Mouse (Mus musculus) embryonic facial prominence, embryonic 15.5 days (tissue): ENCODE results near the gene Bean1. TPM values are rescaled to one million over a fixed set of nuclear protein-coding genes. Genes with fewer than 3 reads are reported as not detected.
"Not testable (repeated sequence)": the region's sequence is repeated elsewhere in the genome, so short reads cannot be mapped to it uniquely, and the experiment has no call there.

ENCODE experiments used
- ATAC-seq: fragments of 200-750 bp; cut with Nextera tagmentation; 2 replicates; pipeline ENCODE4 v1.8.0; 2017; ENCODE audit warnings: low read depth, moderate TSS enrichment; ENCODE audit not compliant: insufficient number of reproducible peaks, low FRiP score, low TSS enrichment
- H3K27ac ChIP-seq: fragments of 300-500 bp; sonication (generic); replicated peaks from 2 replicates; pipeline ENCODE4 v1.5.1; 2015; ENCODE audit warnings: mild to moderate bottlenecking, inconsistent platforms
- H3K27me3 ChIP-seq: fragments of 300-500 bp; sonication (generic); 2 replicates; pipeline ENCODE4 v1.6.1; 2015; ENCODE audit warnings: inconsistent platforms
- H3K36me3 ChIP-seq: fragments of 300-500 bp; sonication (generic); 2 replicates; pipeline ENCODE4 v1.6.1; 2015; ENCODE audit warnings: mild to moderate bottlenecking, inconsistent platforms
- H3K4me1 ChIP-seq: fragments of 300-500 bp; sonication (generic); 2 replicates; pipeline ENCODE4 v1.6.1; 2015; ENCODE audit warnings: inconsistent platforms
- H3K4me2 ChIP-seq: fragments of 300-500 bp; sonication (generic); replicated peaks from 2 replicates; pipeline ENCODE4 v1.6.1; 2015; ENCODE audit warnings: mild to moderate bottlenecking, inconsistent platforms
- H3K4me3 ChIP-seq: fragments of 300-500 bp; sonication (generic); replicated peaks from 2 replicates; pipeline ENCODE4 v1.5.1; 2015; ENCODE audit warnings: mild to moderate bottlenecking, inconsistent platforms
- H3K9ac ChIP-seq: fragments of 300-500 bp; sonication (generic); 2 replicates; pipeline ENCODE4 v1.6.1; 2015; ENCODE audit warnings: inconsistent platforms
- H3K9me3 ChIP-seq: fragments of 300-500 bp; sonication (generic); replicated peaks from 2 replicates; pipeline ENCODE4 v1.6.1; 2016; ENCODE audit warnings: inconsistent platforms
- WGBS: fragments of 180-500 bp; shearing (Covaris S2); methylation state at CpG from one replicate; pipeline ENCODE4 v1.1.7; 2015; 5-methylcytosine and 5-hydroxymethylcytosine counted together
- polyA plus RNA-seq: library from polyadenylated mRNA; unstranded; fragments of >200 nt; fragmentation: Nextera tagmentation; extraction: Ambion mirVana; gene quantifications from 2 replicates; pipeline ENCODE4 v1.2.1, GENCODE M21; 2015

Bean1 gene
- polyA plus RNA-seq, 1 experiment from 2014 or later = 2.4 TPM

GRCm38 (mm10) chr8:104247054-104247907 is 77.0 kb downstream of the Bean1 start:
- H3K27ac ChIP-seq = no peak overlapping the region
- H3K9me3 ChIP-seq = no peaks in the 10 kb centered on the region
- peak overlapping the region; percentile 97 for H3K4me3 ChIP-seq
- peak overlapping the region; percentile 78 for H3K4me2 ChIP-seq
- H3K36me3 ChIP-seq = 0 out of 2 replicates have a peak, but pooled peaks cover 7% of the 10 kb centered on the region
- peak overlapping the region; percentile 60; the same call in 1 of the 2 replicates for H3K9ac ChIP-seq
- no peak for ATAC-seq
- 67% methylated on average over 22 of the region's 22 CpGs for WGBS
- H3K4me1 ChIP-seq = peaks cover 28% of the 10 kb centered on the region
- no peaks in the 10 kb centered on the region for H3K27me3 ChIP-seq

- Histone ChIP-seq H3K4me3 (peak overlapping the region; percentile 97), H3K4me2 (peak overlapping the region; percentile 78), H3K4me1 (peaks cover 28% of the 10 kb centered on the region), H3K9ac (peak overlapping the region; percentile 60), H3K36me3 (0 out of 2 replicates have a peak, but pooled peaks cover 5% of the 10 kb centered on the region), H3K27me3 (no peaks in the 10 kb centered on the region), H3K27ac (peak overlapping the region; percentile 68; the same call in 1 of the 2 replicates), H3K9me3 (no peaks in the 10 kb centered on the region)
- WGBS = 1% methylated on average over 11 of the region's 11 CpGs
- no peak for ATAC-seq
Measured at GRCm38 (mm10) chr8:104247908-104248275, 77.7 kb downstream of the Bean1 start.

GRCm38 (mm10) chr8:104248276-104248675 is 78.0 kb downstream of the Bean1 start, which contains the start of gene Tk2:
Gene Tk2, minus strand, starts transcription at chr8:104248558.
- peak within 1 kb of the TSS; percentile 68 for H3K27ac ChIP-seq
- no peaks in the 10 kb centered on the region for H3K9me3 ChIP-seq
- peak within 1 kb of the TSS; percentile 60 for H3K9ac ChIP-seq
- WGBS = under 1% methylated on average over 28 of the region's 28 CpGs
- ATAC-seq = peak; percentile 87
- H3K27me3 ChIP-seq = no peaks in the 10 kb centered on the region
- 0 out of 2 replicates have a peak, but pooled peaks cover 5% of the 10 kb centered on the region for H3K36me3 ChIP-seq
- H3K4me3 ChIP-seq = peak within 1 kb of the TSS; percentile 97
- H3K4me1 ChIP-seq = peaks cover 28% of the 10 kb centered on the region
- H3K4me2 ChIP-seq = peak within 1 kb of the TSS; percentile 78

- Histone ChIP-seq H3K9me3 (no peaks in the 10 kb centered on the region), H3K27ac (no peak overlapping the region), H3K9ac (no peak overlapping the region), H3K27me3 (no peaks in the 10 kb centered on the region), H3K4me1 (peaks cover 28% of the 10 kb centered on the region), H3K4me3 (no peak overlapping the region), H3K36me3 (no peaks in the 10 kb centered on the region), H3K4me2 (no peak overlapping the region)
- 84% methylated on average over 7 of the region's 7 CpGs for WGBS
- no peak for ATAC-seq
Measured at GRCm38 (mm10) chr8:104249442-104249996, 79.3 kb downstream of the Bean1 start.

- no peaks in the 10 kb centered on the region for H3K9me3 ChIP-seq
- H3K4me1 ChIP-seq = peaks cover 28% of the 10 kb centered on the region
- no peaks in the 10 kb centered on the region for H3K36me3 ChIP-seq
- ATAC-seq = peak; percentile 74
- peak within 1 kb of the TSS; percentile 77 for H3K4me3 ChIP-seq
- H3K9ac ChIP-seq = peak within 1 kb of the TSS; percentile 65
- 4% methylated on average over 41 of the region's 41 CpGs for WGBS
- no peaks in the 10 kb centered on the region for H3K27me3 ChIP-seq
- peak within 1 kb of the TSS; percentile 80 for H3K4me2 ChIP-seq
- H3K27ac ChIP-seq = peak within 1 kb of the TSS; percentile 89
Measured at GRCm38 (mm10) chr8:104250439-104251367, 80.5 kb downstream of the Bean1 start, which contains the start of gene Cklf. Gene Cklf, plus strand, starts transcription at chr8:104250861.

- Histone ChIP-seq H3K27ac (peak overlapping the region; percentile 89), H3K36me3 (no peaks in the 10 kb centered on the region), H3K4me2 (peak overlapping the region; percentile 80), H3K4me1 (peaks cover 28% of the 10 kb centered on the region), H3K9me3 (no peaks in the 10 kb centered on the region), H3K27me3 (no peaks in the 10 kb centered on the region), H3K4me3 (peak overlapping the region; percentile 77), H3K9ac (peak overlapping the region; percentile 65)
- 0% methylated on average over 7 of the region's 7 CpGs for WGBS
- no peak for ATAC-seq
Measured at GRCm38 (mm10) chr8:104251461-104251860, 81.2 kb downstream of the Bean1 start.

GRCm38 (mm10) chr8:104253016-104253415 is 82.8 kb downstream of the Bean1 start:
- no peak for ATAC-seq
- H3K9me3 ChIP-seq = no peaks in the 10 kb centered on the region
- H3K4me1 ChIP-seq = peaks cover 15% of the 10 kb centered on the region; the same call in 1 of the 2 replicates
- H3K4me3 ChIP-seq = no peak overlapping the region
- H3K27ac ChIP-seq = no peak overlapping the region
- peaks cover 8% of the 10 kb centered on the region for H3K36me3 ChIP-seq
- no peak overlapping the region for H3K9ac ChIP-seq
- H3K4me2 ChIP-seq = no peak overlapping the region
- 79% methylated on average over 3 of the region's 3 CpGs for WGBS
- H3K27me3 ChIP-seq = no peaks in the 10 kb centered on the region

- H3K9me3 ChIP-seq, H3K4me3 ChIP-seq, H3K4me1 ChIP-seq, H3K9ac ChIP-seq, ATAC-seq, H3K27me3 ChIP-seq, H3K27ac ChIP-seq, H3K4me2 ChIP-seq: not testable (repeated sequence)
- H3K36me3 ChIP-seq = peaks cover 40% of the 10 kb centered on the region
- 96% methylated on average over 5 of the region's 5 CpGs for WGBS
Measured at GRCm38 (mm10) chr8:104261802-104262201, 91.6 kb downstream of the Bean1 start.

GRCm38 (mm10) chr8:104264271-104264935 is 94.2 kb downstream of the Bean1 start:
- 94% methylated on average over 22 of the region's 22 CpGs for WGBS
- not testable (repeated sequence) for H3K27me3 ChIP-seq, H3K4me2 ChIP-seq, H3K4me1 ChIP-seq, H3K9me3 ChIP-seq, H3K9ac ChIP-seq, H3K4me3 ChIP-seq, H3K27ac ChIP-seq, ATAC-seq
- H3K36me3 ChIP-seq = peaks cover 19% of the 10 kb centered on the region

GRCm38 (mm10) chr8:104268368-104268767 is 98.1 kb downstream of the Bean1 start:
- no peak overlapping the region for H3K4me2 ChIP-seq
- no peaks in the 10 kb centered on the region for H3K4me1 ChIP-seq
- peaks cover 12% of the 10 kb centered on the region for H3K36me3 ChIP-seq
- H3K9ac ChIP-seq = no peak overlapping the region
- H3K27me3 ChIP-seq = no peaks in the 10 kb centered on the region
- no peaks in the 10 kb centered on the region for H3K9me3 ChIP-seq
- no peak overlapping the region for H3K4me3 ChIP-seq
- no peak for ATAC-seq
- no peak overlapping the region for H3K27ac ChIP-seq
